Mouse (Mus musculus) CD8-positive naive resting alpha-beta T cell, adult 2 months (primary cell): ENCODE measurements around the gene Fam180a.
"Not testable (repeated sequence)": the region's sequence is repeated elsewhere in the genome, so short reads cannot be mapped to it uniquely, and the experiment has no call there.

Experiments
- DNase-seq, 2 experiments: peaks; one replicate each; pipeline ENCODE4 v3.0.0; 2022; ENCODE audit warnings: low read depth in 2 of 2, low spot score in 2 of 2

Fam180a gene

GRCm38 (mm10) chr6:35326111-35326515, at the start of gene Fam180a:
Gene Fam180a (minus strand): TSS chr6:35326141.
- no peak for DNase-seq

- DNase-seq = no peak
These were observed 48.1 kb upstream of the Fam180a start for GRCm38 (mm10) chr6:35374052-35374451.

- no peak for DNase-seq
These were observed 44.4 kb upstream of the Fam180a start for GRCm38 (mm10) chr6:35370356-35370755.

DNA sequence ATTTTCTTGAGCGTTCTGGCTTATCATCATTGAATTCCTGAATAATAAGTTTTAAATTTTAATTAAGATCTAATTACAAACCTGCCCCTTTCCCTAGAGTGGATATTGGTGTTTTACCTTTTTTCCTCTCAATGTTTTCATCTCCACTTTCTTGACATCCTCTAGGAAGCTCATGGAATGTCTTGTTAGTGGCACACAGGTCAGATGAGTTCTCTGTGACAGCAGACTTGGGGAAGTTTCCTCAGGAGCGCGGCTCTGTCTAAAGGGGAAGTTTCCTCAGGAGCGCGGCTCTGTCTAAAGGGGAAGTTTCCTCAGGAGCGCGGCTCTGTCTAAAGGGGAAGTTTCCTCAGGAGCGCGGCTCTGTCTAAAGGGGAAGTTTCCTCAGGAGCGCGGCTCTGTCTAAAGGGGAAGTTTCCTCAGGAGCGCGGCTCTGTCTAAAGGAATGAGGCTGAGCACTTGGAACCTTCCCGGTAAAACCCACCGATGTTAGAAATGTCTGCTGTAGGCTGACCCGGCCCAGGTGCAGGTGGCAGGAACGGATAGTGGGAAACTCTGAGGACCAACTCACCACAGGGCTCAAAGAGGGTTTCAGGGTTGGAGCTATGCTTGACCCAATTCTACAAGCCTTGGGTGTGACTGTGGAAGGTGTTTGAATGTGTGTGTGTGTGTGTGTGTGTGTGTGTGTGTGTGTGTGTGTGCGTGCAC, 43.8 kb upstream of the Fam180a start:
- DNase-seq = not testable (repeated sequence)

- no peak for DNase-seq
These were observed 36.7 kb upstream of the Fam180a start for GRCm38 (mm10) chr6:35362596-35362995.

- no peak for DNase-seq
These were observed 29.4 kb upstream of the Fam180a start for GRCm38 (mm10) chr6:35355320-35355719.

DNA sequence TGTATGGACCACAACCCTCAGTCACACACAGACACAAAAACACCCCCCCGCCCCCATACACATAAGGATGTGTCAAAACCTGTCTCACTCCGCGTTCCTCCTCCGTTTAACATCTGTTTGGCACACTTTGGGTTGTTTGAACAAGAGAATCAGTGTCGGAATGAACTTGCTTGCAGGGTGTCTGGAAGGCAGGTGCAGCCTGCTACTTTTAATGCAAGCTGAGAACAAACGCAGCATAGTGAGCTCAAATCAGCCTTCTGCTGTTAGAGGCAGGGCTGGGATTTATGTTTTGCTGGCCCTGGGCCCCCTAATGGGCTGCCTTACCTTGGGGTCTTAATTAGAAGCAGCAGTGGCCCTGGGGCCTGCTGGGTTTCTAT, 28.7 kb upstream of the Fam180a start:
- no peak for DNase-seq

DNA sequence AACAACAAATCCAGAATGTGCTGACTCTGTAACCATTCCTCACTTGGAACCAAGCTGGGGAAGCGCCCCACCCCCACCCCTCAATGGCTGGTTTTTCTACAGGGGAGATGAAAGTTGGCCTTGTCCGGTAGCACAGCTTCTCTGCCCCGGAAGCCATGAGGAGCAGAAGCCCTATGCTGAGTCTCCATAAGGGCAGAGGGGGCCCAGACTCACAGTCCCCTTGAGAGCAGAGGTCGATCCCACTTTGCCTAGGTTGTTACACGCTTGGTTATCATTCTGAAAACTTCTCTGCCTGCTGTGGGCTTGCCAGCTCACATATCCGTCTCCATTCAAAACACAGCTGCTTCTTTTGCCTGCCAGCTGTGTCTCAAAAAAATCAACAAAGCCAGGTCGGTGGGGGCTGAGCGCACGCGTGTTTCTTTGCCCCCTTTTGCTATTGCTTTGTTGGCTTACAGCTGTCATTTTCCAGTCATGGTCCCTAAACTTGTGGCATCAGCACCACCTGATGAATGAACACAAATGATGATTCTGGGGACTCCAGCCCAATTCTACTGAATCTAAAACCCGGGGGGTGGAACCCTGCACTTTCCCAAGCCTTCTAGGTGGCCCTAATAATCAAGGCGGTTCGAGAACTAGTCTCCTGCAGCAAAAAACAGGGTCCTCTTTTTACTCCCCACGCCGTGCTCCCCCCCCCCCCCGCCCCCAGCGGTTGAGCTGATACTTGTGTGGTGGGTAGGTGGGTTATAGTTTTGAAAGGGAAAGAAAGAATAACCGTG, 28.1 kb upstream of the Fam180a start:
- DNase-seq = no peak

DNA sequence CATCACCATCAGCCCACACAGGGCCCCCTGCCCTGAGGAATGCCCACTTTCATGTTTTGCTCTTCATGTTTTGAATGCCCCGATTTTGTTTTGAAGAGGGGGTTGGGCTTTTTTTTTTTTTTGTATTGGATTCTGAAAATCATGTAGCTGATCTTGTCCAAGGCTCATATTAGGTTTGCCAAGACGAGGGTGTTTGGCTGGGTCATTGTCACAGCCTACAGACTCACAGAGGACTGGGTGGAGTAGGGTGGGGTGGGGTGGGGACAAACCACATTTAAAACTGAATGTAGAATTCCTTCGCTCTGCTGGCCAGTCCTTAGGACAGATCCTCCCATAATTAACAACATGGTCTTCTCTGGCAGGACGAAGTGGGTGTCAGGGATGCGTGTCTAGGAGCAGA, 27.5 kb upstream of the Fam180a start:
- DNase-seq = no peak

GRCm38 (mm10) chr6:35352867-35353266, 26.9 kb upstream of the Fam180a start:
- DNase-seq = no peak

- DNase-seq = no peak
These were observed 25.9 kb upstream of the Fam180a start for GRCm38 (mm10) chr6:35351826-35352225.

GRCm38 (mm10) chr6:35349784-35350183, 23.8 kb upstream of the Fam180a start:
- no peak for DNase-seq

DNA sequence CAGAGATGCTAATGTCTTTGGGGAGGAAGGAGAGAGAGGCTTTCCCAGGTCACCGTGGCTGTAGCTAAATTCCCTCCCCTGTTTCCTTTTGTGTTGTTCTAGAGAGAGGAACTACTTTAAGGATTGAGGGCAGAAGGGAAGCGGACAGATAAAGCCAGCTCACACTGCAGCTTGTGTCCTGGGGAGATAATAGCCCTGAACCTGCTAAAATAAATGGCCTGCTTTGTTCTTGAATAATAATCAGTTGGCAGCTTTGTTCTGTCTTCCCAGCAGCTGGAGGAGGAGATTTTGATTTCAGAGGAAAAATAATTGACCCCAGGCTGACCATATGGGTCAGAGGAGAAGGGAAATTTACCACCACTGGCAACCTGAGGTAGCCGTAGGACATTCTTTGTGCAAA, 12.7 kb upstream of the Fam180a start:
- DNase-seq = no peak

- no peak for DNase-seq
These were observed 11.9 kb upstream of the Fam180a start for GRCm38 (mm10) chr6:35337836-35338235.

GRCm38 (mm10) chr6:35335452-35335851, 9.5 kb upstream of the Fam180a start:
- no peak for DNase-seq

DNA sequence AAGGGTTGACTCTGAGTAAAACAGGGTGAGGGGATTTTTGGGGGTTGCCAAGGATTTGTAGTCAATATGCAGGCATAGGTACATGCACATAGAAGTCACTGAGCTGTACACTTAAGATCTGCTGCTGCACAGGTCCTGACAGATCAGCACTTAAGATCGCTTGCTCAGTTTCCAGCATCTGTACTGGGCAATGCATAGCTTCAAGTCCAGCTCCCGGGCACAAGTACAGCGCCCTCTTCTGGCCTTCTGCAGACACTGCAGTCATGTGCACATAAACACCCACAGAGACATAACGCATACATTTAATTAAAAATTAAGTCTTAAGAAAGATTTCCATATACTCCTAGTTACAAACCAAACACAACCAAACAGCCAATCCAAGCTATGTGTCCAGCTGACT, 8.3 kb upstream of the Fam180a start:
- no peak for DNase-seq

DNA sequence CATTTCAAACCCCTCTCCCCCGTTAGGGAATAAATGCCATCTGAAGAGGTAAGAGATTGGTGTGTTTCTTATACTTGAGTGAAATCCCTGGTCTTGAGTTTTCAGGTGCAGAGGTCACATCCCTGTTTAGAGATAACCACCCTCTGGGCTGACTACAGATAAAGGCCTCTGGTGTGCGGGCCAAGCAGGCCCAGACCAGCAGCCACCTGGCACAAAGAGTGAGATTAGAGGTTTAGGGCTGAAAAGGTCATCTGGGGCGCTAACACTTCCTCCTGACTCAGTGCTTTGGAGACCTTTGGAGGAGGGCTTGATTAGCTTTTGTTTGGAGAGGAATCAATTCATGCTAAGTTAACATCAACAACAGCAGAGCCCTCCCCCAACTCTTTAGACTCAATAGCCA, 7.7 kb upstream of the Fam180a start:
- DNase-seq = no peak

DNA sequence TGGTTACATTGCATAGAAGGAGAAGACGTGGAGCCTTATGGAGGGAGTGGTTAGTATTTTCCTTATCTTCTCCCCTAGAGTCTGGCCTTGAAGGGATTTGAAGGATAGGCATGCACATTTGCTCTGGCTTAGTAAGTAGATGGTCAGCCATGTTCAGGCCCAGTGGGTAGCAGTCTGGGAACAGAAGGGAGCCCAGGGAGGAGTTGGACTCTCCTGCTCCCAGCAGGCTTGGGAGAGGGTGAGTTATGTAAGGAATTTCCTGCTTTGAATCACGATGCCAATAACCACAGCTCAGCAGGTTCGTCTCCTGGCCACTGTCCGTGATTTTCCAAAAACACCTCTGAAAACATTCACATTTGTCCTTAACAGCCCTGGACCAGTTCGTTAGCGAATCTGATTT, 4.9 kb upstream of the Fam180a start:
- DNase-seq = no peak

DNA sequence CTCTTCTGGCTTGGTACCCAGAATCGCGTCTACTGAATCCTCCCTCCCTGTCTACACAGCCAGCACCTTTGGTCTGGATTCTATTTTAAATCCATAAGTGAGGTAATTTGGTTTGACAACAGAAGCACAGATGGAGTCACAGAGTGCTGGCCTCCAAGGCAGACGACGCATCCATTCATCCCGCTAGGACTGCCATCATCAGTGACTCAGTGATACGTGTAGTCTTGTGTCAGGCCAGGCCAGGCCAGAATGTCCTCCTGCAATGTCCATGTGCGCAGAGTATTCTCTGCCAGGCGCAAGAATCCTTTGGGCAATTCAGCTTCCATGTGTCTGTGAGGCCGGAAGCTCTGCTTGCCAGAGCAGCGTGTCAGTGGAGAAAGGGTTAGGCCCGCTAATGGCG, 4.0 kb upstream of the Fam180a start:
- no peak for DNase-seq

DNA sequence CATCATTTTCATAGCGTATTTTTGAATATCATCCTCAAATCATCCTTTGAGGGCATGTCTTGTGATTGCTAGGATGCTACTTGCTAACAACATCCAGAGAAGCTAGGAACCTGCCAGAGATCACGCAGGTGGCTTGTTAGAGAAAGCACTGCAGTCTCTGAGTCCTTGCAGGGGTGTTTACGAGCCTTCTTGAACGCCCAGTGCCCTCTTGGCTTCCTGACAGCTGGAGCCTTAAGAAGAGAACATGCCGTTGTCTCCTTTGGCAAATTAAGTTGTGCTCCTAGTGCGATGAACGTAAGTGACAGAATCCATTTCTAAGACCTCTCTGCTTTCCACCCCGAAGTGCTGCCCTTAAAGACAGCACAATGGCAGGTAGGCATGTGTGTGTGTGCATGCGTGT, 1.6 kb downstream of the Fam180a start:
- no peak for DNase-seq

DNA sequence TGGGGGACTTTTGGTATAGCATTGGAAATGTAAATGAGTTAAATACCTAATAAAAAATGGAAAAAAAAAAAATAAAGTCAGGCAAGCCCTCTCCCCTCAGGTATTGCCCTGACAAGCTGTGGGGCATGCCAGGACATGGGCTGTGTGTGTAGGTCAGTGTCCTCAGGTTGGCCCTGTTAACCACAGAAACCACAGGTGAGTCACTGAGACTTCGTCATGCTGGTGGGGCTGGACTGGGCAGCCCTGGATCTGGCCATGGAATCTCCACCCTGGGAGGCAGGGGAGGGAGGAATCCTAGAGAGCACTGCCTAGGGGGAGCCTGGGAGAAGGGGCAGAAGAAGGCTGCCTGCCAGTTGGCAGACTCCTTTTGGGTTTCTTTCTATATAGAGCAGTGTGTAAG, 2.9 kb downstream of the Fam180a start:
- no peak for DNase-seq

DNA sequence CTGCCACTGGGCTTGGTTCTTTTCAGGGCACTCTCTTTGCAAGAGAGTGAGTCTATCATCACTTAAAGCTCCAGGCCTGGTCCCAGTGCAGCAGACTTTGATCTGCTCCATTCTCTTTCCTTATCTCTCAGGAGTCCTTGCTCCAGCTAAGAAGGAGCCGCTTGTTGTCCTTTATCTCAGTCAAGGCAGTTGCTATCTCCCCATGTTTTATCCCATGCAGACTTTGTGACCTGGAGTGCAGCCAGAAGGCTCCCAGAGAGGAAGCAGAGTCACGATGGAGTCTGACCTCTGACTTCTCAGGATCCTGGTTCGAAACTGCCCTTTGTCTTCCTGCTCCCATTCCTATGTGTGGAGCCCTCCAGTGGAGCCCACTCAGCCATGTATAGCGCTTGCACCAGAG, 4.8 kb downstream of the Fam180a start:
- no peak for DNase-seq

- no peak for DNase-seq
These were observed 6.1 kb downstream of the Fam180a start for GRCm38 (mm10) chr6:35319850-35320249.
